Mouse (Mus musculus) limb, embryonic 10.5 days (tissue): ENCODE data around the gene Lsm2. TPM values are rescaled to one million over a fixed set of nuclear protein-coding genes. Genes with fewer than 3 reads are reported as not detected.
"Not testable (repeated sequence)": the region's sequence is repeated elsewhere in the genome, so short reads cannot be mapped to it uniquely, and the experiment has no call there.

Experiments
- DNase-seq: peaks from one replicate; pipeline ENCODE4 v3.0.0-alpha.2; 2017; ENCODE audit warnings: low spot score
- H3K27ac ChIP-seq: fragments of 300-500 bp; sonication (generic); 2 replicates; pipeline ENCODE4 v1.5.1; 2016; ENCODE audit warnings: mild to moderate bottlenecking
- H3K27me3 ChIP-seq: fragments of 300-500 bp; sonication (generic); 2 replicates; pipeline ENCODE4 v1.6.1; 2016; ENCODE audit warnings: low read depth, mild to moderate bottlenecking; ENCODE audit not compliant: poor library complexity, severe bottlenecking
- H3K36me3 ChIP-seq: fragments of 300-500 bp; sonication (generic); 2 replicates; pipeline ENCODE4 v1.6.1; 2016; ENCODE audit warnings: mild to moderate bottlenecking, moderate library complexity
- H3K4me1 ChIP-seq: fragments of 300-500 bp; sonication (generic); 2 replicates; pipeline ENCODE4 v1.6.1; 2016
- H3K4me3 ChIP-seq: fragments of 300-500 bp; sonication (generic); 2 replicates; pipeline ENCODE4 v1.5.1; 2016; ENCODE audit warnings: mild to moderate bottlenecking, moderate library complexity
- H3K9me3 ChIP-seq: fragments of 300-500 bp; sonication (generic); replicated peaks from 2 replicates; pipeline ENCODE4 v1.6.1; 2016; ENCODE audit warnings: mild to moderate bottlenecking
- WGBS: fragments of 180-500 bp; shearing (Covaris S2); methylation state at CpG from one replicate; pipeline ENCODE4 v1.1.7; 2016; 5-methylcytosine and 5-hydroxymethylcytosine counted together
- polyA plus RNA-seq: library from polyadenylated mRNA; unstranded; fragments of >200 nt; fragmentation: Nextera tagmentation; extraction: Ambion mirVana; gene quantifications from 2 replicates; pipeline ENCODE4 v1.2.1, GENCODE M21; 2016

Lsm2 gene
- polyA plus RNA-seq, 1 experiment from 2014 or later: 320 TPM

- WGBS: under 1% methylated on average over 83 of the region's 83 CpGs
- Histone ChIP-seq H3K4me1 (peaks cover 41% of the 10 kb centered on the region), H3K27ac (peak within 1 kb of the TSS; percentile 94), H3K36me3 (peaks cover 65% of the 10 kb centered on the region), H3K4me3 (peak within 1 kb of the TSS; percentile 84), H3K27me3 (no peaks in the 10 kb centered on the region), H3K9me3 (no peaks in the 10 kb centered on the region)
- peak; percentile 99 for DNase-seq
Observed at GRCm38 (mm10) chr17:35000717-35001451, 19.2 kb downstream of the Lsm2 start, which contains the start of gene Vars. Gene Vars, plus strand, starts transcription at chr17:35000987.

GRCm38 (mm10) chr17:35001452-35002152 lies 19.9 kb downstream of the Lsm2 start:
- no peak for DNase-seq

GRCm38 (mm10) chr17:35002153-35002865 lies 20.6 kb downstream of the Lsm2 start:
- no peak for DNase-seq
- H3K4me3 ChIP-seq: peak overlapping the region; percentile 84
- H3K27ac ChIP-seq: peak overlapping the region; percentile 94
- H3K4me1 ChIP-seq: peaks cover 37% of the 10 kb centered on the region
- no peaks in the 10 kb centered on the region for H3K9me3 ChIP-seq
- no peaks in the 10 kb centered on the region for H3K27me3 ChIP-seq
- H3K36me3 ChIP-seq: peaks cover 66% of the 10 kb centered on the region
- WGBS: 19% methylated on average over 12 of the region's 12 CpGs

More at GRCm38 (mm10) chr17:35001452-35002152, 19.9 kb downstream of the Lsm2 start:
- peak overlapping the region; percentile 94 for H3K27ac ChIP-seq
- H3K36me3 ChIP-seq: peaks cover 66% of the 10 kb centered on the region
- H3K9me3 ChIP-seq: no peaks in the 10 kb centered on the region
- H3K4me3 ChIP-seq: peak overlapping the region; percentile 84
- 1% methylated on average over 35 of the region's 35 CpGs for WGBS
- no peaks in the 10 kb centered on the region for H3K27me3 ChIP-seq
- H3K4me1 ChIP-seq: peaks cover 41% of the 10 kb centered on the region

- Histone ChIP-seq H3K4me1 (peaks cover 37% of the 10 kb centered on the region), H3K27me3 (no peaks in the 10 kb centered on the region), H3K27ac (no peak overlapping the region), H3K4me3 (peak overlapping the region; percentile 84), H3K36me3 (peaks cover 66% of the 10 kb centered on the region), H3K9me3 (no peaks in the 10 kb centered on the region)
- no peak for DNase-seq
- 74% methylated on average over 9 of the region's 9 CpGs for WGBS
Observed at GRCm38 (mm10) chr17:35003022-35003838, 21.6 kb downstream of the Lsm2 start.

GRCm38 (mm10) chr17:35004075-35004717 lies 22.5 kb downstream of the Lsm2 start:
- no peaks in the 10 kb centered on the region for H3K27me3 ChIP-seq
- H3K36me3 ChIP-seq: peaks cover 66% of the 10 kb centered on the region
- H3K9me3 ChIP-seq: no peaks in the 10 kb centered on the region
- no peak for DNase-seq
- H3K4me3 ChIP-seq: 0 out of 2 replicates have a peak overlapping the region, but pooled peaks have one; percentile 4
- H3K27ac ChIP-seq: no peak overlapping the region
- 95% methylated on average over 17 of the region's 17 CpGs for WGBS
- peaks cover 30% of the 10 kb centered on the region for H3K4me1 ChIP-seq

- peaks cover 73% of the 10 kb centered on the region for H3K36me3 ChIP-seq
- H3K4me1 ChIP-seq: peaks cover 20% of the 10 kb centered on the region
- H3K9me3 ChIP-seq: no peaks in the 10 kb centered on the region
- no peaks in the 10 kb centered on the region for H3K27me3 ChIP-seq
- WGBS: 96% methylated on average over 10 of the region's 10 CpGs
- no peak for DNase-seq
- H3K4me3 ChIP-seq: no peak overlapping the region
- H3K27ac ChIP-seq: no peak overlapping the region
Observed at GRCm38 (mm10) chr17:35005158-35005557, 23.5 kb downstream of the Lsm2 start.

GRCm38 (mm10) chr17:35005902-35006301 lies 24.2 kb downstream of the Lsm2 start:
- Histone ChIP-seq H3K36me3 (peaks cover 81% of the 10 kb centered on the region), H3K4me1 (peaks cover 15% of the 10 kb centered on the region)
- WGBS: 99% methylated on average over 4 of the region's 5 CpGs
- H3K27ac ChIP-seq, H3K9me3 ChIP-seq, H3K27me3 ChIP-seq, H3K4me3 ChIP-seq, DNase-seq: not testable (repeated sequence)

- Histone ChIP-seq H3K4me3 (no peak overlapping the region), H3K36me3 (peaks cover 94% of the 10 kb centered on the region), H3K4me1 (peaks cover 11% of the 10 kb centered on the region), H3K9me3 (no peaks in the 10 kb centered on the region), H3K27ac (no peak overlapping the region), H3K27me3 (no peaks in the 10 kb centered on the region)
- 96% methylated on average over 7 of the region's 7 CpGs for WGBS
- DNase-seq: no peak
Observed at GRCm38 (mm10) chr17:35007387-35007991, 25.8 kb downstream of the Lsm2 start.

GRCm38 (mm10) chr17:35009586-35009985 lies 27.9 kb downstream of the Lsm2 start:
- no peak for DNase-seq
- WGBS: 93% methylated on average over 7 of the region's 7 CpGs

GRCm38 (mm10) chr17:35011440-35011839 lies 29.8 kb downstream of the Lsm2 start:
- peak; percentile 28 for DNase-seq

More at GRCm38 (mm10) chr17:35009586-35009985, 27.9 kb downstream of the Lsm2 start:
- Histone ChIP-seq H3K9me3 (no peaks in the 10 kb centered on the region), H3K4me3 (no peak overlapping the region), H3K4me1 (no peaks in the 10 kb centered on the region), H3K27ac (no peak overlapping the region), H3K27me3 (no peaks in the 10 kb centered on the region), H3K36me3 (peaks cover 99% of the 10 kb centered on the region)

GRCm38 (mm10) chr17:35012430-35012829 lies 30.8 kb downstream of the Lsm2 start:
- Histone ChIP-seq H3K9me3 (no peaks in the 10 kb centered on the region), H3K4me1 (no peaks in the 10 kb centered on the region), H3K4me3 (no peak overlapping the region), H3K27me3 (no peaks in the 10 kb centered on the region), H3K27ac (no peak overlapping the region), H3K36me3 (peaks cover 100% of the 10 kb centered on the region)
- peak; percentile 28 for DNase-seq
- WGBS: 86% methylated on average over 13 of the region's 13 CpGs

More at GRCm38 (mm10) chr17:35011440-35011839, 29.8 kb downstream of the Lsm2 start:
- no peaks in the 10 kb centered on the region for H3K4me1 ChIP-seq
- no peak overlapping the region for H3K27ac ChIP-seq
- no peaks in the 10 kb centered on the region for H3K9me3 ChIP-seq
- no peak overlapping the region for H3K4me3 ChIP-seq
- H3K27me3 ChIP-seq: no peaks in the 10 kb centered on the region
- H3K36me3 ChIP-seq: peaks cover 100% of the 10 kb centered on the region
- 92% methylated on average over 8 of the region's 8 CpGs for WGBS
